Mouse (Mus musculus): Measurements from ENCODE around the gene Xylt1.

GRCm38 (mm10) chr7:117406336-117406735, 25.6 kb downstream of the Xylt1 start:
- no peak for TF ChIP-seq POLR2A (IDR thresholded peaks at IDR 0.05; ENCODE audit: control insufficient read depth in 1 of 2, insufficient read depth in 1 of 2, low read depth in 1 of 2, low read length in 2 of 2, poor library complexity in 1 of 2)
- no peak for TF ChIP-seq TBP (IDR thresholded peaks at IDR 0.05; ENCODE audit: low read depth, low read length)
- TF ChIP-seq EP300 (IDR thresholded peaks at IDR 0.05; ENCODE audit: low read depth in 1 of 2, low read length in 2 of 2): peak; percentile 88
- TF ChIP-seq CTCF (IDR thresholded peaks at IDR 0.05 in 2 of 3, conservative IDR thresholded peaks at IDR 0.05 in 1 of 3; ENCODE audit: control insufficient read depth in 1 of 3, insufficient read depth in 1 of 3, low read depth in 2 of 3, low read length in 3 of 3, poor library complexity in 1 of 3, severe bottlenecking in 1 of 3): no peak
- TF ChIP-seq POLR2AphosphoS5 (IDR thresholded peaks at IDR 0.05; ENCODE audit: borderline replicate concordance, low read depth, low read length): no peak
- peak; percentile 33; the same call in 1 of the 2 replicates for TF ChIP-seq MEF2A (IDR thresholded peaks at IDR 0.05; ENCODE audit: extremely low read depth, insufficient replicate concordance, low read depth, low read length, poor library complexity, severe bottlenecking)
- TF ChIP-seq SIN3A (IDR thresholded peaks at IDR 0.05; ENCODE audit: low read length): peak; percentile 77
- TF ChIP-seq GABPA (IDR thresholded peaks at IDR 0.05; ENCODE audit: low read depth, low read length): no peak
- peak; percentile 57; the same call in 1 of the 2 replicates for TF ChIP-seq BHLHE40 (IDR thresholded peaks at IDR 0.05; ENCODE audit: borderline replicate concordance, low read depth, low read length)

Data from MEL (cell line).